Mouse (Mus musculus) bone marrow macrophage, adult 2 months (primary cell): ENCODE measurements around the gene Rin2.

Source experiments
- CTCF ChIP-seq: IDR thresholded peaks from 2 replicates; pipeline ENCODE4 v1.5.1; 2012; ENCODE audit warnings: low read depth, mild to moderate bottlenecking, low read length, moderate library complexity
- POLR2A ChIP-seq: IDR thresholded peaks from 2 replicates; pipeline ENCODE4 v1.6.1; 2012; ENCODE audit warnings: mild to moderate bottlenecking, low read depth, low read length, borderline replicate concordance

DNA sequence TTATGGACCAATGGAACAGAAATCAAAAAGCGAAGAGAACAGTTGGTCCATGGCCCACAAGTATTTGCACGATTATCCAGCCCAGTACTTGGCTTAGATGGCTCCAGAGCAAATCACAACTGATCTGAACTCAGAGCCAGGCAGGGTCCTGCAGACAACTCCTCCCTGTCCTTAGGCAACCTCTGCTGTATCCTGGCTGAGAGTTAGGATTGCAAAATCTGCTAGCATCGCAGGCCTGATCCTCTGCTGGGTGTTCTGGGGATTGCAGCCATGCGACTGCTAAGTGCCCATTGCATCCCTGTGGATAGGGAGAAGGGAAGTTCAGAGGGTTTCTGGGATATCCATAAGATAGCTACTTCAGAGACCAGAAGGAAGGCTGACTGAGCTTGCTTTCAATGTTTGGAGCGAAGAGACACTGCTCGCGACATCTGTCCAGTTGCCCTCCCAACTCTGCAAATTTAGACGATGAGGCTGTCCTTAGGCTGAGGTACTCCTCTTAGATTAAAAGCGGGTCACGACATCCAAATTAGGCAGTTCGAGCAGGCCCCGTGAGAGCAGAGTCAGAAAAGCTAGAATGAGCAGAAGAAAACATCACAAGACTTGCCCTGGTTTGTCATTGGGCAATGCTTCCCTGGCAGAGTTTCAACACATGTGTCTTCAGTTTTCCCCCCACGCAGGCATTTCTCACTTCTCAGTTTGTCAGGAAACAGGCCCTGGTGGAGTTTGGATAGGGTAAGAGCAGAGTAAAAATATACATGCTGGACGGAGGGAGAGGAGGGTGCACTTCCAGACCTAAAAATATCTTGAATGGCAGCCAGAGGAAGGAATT lies 213.1 kb downstream of the Rin2 start:
- TF ChIP-seq CTCF (peak; percentile 41), POLR2A (no peak)
